Mouse (Mus musculus) ovary, adult 18-20 months (tissue): ENCODE results near the gene Vmn1r14.
"Not testable (repeated sequence)": the region's sequence is repeated elsewhere in the genome, so short reads cannot be mapped to it uniquely, and the experiment has no call there.

Experiments used
- DNase-seq: peaks from one replicate; pipeline ENCODE4 v3.0.0; 2022; ENCODE audit warnings: low spot score, mixed read lengths

Vmn1r14 gene

DNA sequence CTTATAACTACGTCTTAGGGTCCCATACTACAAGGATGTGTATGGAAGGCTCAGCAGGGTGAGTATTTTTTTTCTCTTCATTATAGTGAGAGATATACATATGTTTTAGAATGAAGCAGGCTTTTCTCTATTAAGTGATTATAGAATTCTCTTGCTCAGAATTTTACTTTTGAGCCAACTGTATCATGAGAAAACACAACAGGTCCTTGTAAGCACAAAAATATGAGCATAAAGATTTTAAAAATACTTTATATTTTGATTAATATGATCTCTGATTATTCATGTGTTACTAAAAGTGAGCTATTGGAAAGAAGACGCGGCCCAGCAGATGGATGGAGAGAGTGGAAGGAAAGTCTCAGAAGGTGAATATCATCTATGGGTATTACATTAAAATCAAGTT lies at the start of gene Vmn1r14:
Gene Vmn1r14 (plus strand): TSS at position 301 of the 400 bp plus-strand sequence.
- DNase-seq = no peak

- not testable (repeated sequence) for DNase-seq
These were observed 41.5 kb upstream of the Vmn1r14 start for GRCm38 (mm10) chr6:57190016-57190415.

DNA sequence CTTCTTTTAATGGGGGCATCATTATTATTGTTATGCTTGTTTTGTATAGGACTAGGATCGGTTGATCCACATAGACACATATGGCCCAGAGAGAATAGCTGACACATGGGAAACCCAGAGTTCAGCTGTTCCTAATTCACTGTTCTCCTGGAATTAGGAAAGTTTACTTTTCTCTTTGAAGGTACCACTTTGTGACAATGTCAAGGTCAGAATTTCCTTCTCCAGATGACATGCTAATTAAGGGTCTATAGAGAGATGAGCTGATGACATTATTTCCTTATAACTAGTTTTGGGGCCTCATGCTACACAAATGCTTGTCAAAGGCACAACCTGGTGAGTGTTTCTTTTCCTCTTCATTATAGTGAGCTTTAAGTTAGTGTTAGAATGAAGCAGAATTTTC lies 28.5 kb upstream of the Vmn1r14 start, which contains the start of gene Vmn1r13:
Gene Vmn1r13 (plus strand): TSS at position 301 of the 400 bp plus-strand sequence.
- not testable (repeated sequence) for DNase-seq

DNA sequence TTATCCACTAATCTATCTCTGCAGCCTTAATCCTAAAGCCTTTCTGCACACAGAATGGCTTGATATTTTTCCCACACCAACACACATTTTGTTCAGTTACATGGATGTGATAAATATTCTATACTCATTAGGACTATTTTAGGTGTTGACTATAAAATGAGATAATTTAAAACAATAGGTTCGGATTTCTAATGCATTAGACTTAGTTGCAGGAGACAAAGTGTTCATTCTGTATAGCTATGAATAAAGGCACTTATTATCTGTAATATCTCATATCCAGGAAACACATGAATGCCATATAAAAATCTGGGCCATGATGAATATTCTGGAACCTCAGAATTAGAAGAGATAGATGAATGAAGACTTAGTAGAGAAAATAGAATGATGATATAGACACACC lies 26.2 kb downstream of the Vmn1r14 start, which contains the start of gene Vmn1r15:
Gene Vmn1r15 (plus strand): TSS at position 301 of the 400 bp plus-strand sequence.
- no peak for DNase-seq

DNA sequence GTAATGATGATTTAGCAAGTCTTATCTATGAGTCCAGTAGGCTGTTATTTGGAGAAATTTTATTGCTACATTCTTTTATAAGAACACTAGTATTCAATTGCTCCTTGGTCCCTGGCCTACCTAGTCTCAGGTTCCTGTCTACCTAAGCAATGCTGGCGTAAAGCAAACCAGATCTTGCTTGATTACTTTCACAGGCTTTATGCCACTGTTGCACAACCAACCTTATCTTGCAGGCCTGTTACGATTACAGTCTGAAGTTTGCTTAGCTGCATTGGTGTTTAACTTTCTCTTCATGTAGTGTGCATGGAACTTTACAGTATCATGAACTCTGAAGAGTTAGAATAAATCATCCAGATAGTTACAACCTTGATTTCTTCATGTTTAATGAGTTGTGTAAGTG lies 29.5 kb downstream of the Vmn1r14 start:
- DNase-seq = no peak

DNA sequence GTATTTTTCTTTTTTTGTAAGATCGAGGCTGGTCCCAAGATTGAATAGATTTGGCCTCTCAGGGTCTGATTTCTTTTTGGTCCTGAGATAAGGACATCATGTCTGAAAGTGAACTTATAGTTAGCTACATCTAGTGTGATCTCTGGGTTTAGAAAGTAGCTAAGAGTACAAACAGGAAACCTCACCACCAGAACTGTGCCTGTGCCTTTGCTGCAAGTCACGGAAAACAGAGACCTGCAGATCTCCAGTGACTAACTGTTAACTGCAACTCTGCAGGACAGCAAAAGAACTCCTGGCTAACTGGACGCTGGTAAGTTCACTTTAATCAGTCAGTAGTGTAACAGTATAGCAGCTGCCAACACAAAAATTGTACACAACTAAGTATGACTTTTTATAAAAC lies 40.4 kb downstream of the Vmn1r14 start:
- DNase-seq = no peak

DNA sequence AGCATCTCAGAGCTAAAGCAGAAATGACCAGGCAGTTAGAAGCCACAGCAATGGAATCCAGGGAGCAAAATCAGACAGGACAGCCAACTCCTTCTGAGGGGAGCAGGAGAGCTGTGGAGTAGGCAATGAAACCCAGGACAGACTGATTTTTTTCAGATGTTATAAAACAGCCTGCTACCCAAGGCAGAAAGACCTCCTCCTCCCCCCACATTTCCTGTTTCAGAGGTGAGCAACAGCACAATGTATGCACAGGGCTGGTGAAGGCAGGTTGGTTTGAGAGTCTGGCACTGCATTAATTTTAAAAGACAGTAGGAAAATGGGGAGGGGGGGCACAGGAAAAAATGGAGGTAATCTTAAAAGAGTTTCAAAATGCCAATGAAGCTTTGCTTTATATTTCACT lies 41.0 kb downstream of the Vmn1r14 start:
- DNase-seq = no peak

- DNase-seq = no peak
These were observed 47.5 kb downstream of the Vmn1r14 start for GRCm38 (mm10) chr6:57278952-57279351.
